Mouse (Mus musculus): ENCODE data around the gene Col18a1.

Gene Col18a1

GRCm38 (mm10) chr10:77182804-77183331 lies 16.5 kb upstream of the Col18a1 start:
- DNase-seq (ENCODE audit: low read depth, low spot score) = no peak

GRCm38 (mm10) chr10:77180110-77180509 lies 13.8 kb upstream of the Col18a1 start:
- DNase-seq (ENCODE audit: low read depth, low spot score) = no peak

GRCm38 (mm10) chr10:77178691-77179090 lies 12.3 kb upstream of the Col18a1 start:
- DNase-seq (ENCODE audit: low read depth, low spot score) = peak; percentile 87

GRCm38 (mm10) chr10:77170400-77170799 lies 4.1 kb upstream of the Col18a1 start:
- no peak for DNase-seq (ENCODE audit: low read depth, low spot score)

GRCm38 (mm10) chr10:77165318-77165945 lies 916 bp downstream of the Col18a1 start:
- DNase-seq (ENCODE audit: low read depth, low spot score) = peak; percentile 79

- DNase-seq (ENCODE audit: low read depth, low spot score) = peak; percentile 84
These were observed 1.8 kb downstream of the Col18a1 start for GRCm38 (mm10) chr10:77164437-77165052.

GRCm38 (mm10) chr10:77164041-77164436 lies 2.3 kb downstream of the Col18a1 start:
- DNase-seq (ENCODE audit: low read depth, low spot score) = no peak

GRCm38 (mm10) chr10:77163392-77163977 lies 2.9 kb downstream of the Col18a1 start:
- peak; percentile 67 for DNase-seq (ENCODE audit: low read depth, low spot score)

- DNase-seq (ENCODE audit: low read depth, low spot score) = no peak
These were observed 6.8 kb downstream of the Col18a1 start for GRCm38 (mm10) chr10:77159573-77159972.

- no peak for DNase-seq (ENCODE audit: low read depth, low spot score)
These were observed 7.4 kb downstream of the Col18a1 start for GRCm38 (mm10) chr10:77158948-77159347.

GRCm38 (mm10) chr10:77157245-77158019 lies 8.9 kb downstream of the Col18a1 start:
- DNase-seq (ENCODE audit: low read depth, low spot score) = no peak

- peak; percentile 97 for DNase-seq (ENCODE audit: low read depth, low spot score)
These were observed 14.1 kb downstream of the Col18a1 start for GRCm38 (mm10) chr10:77152178-77152621.

- no peak for DNase-seq (ENCODE audit: low read depth, low spot score)
These were observed 14.8 kb downstream of the Col18a1 start for GRCm38 (mm10) chr10:77151551-77152002.

- DNase-seq (ENCODE audit: low read depth, low spot score) = no peak
These were observed 15.3 kb downstream of the Col18a1 start for GRCm38 (mm10) chr10:77150947-77151521.

GRCm38 (mm10) chr10:77150016-77150415 lies 16.3 kb downstream of the Col18a1 start:
- DNase-seq (ENCODE audit: low read depth, low spot score) = peak; percentile 57

GRCm38 (mm10) chr10:77147545-77147944 lies 18.8 kb downstream of the Col18a1 start:
- DNase-seq (ENCODE audit: low read depth, low spot score) = no peak

GRCm38 (mm10) chr10:77146901-77147463 lies 19.4 kb downstream of the Col18a1 start:
- no peak for DNase-seq (ENCODE audit: low read depth, low spot score)

GRCm38 (mm10) chr10:77145946-77146345 lies 20.4 kb downstream of the Col18a1 start:
- DNase-seq (ENCODE audit: low read depth, low spot score) = peak; percentile 85

- no peak for DNase-seq (ENCODE audit: low read depth, low spot score)
These were observed 22.0 kb downstream of the Col18a1 start for GRCm38 (mm10) chr10:77144372-77144771.

- DNase-seq (ENCODE audit: low read depth, low spot score) = no peak
These were observed 24.0 kb downstream of the Col18a1 start for GRCm38 (mm10) chr10:77142328-77142727.

GRCm38 (mm10) chr10:77138304-77138703 lies 28.0 kb downstream of the Col18a1 start:
- DNase-seq (ENCODE audit: low read depth, low spot score) = peak; percentile 55

Measured in R1 (cell line).